Mouse (Mus musculus) embryonic facial prominence, embryonic 12.5 days (tissue): ENCODE measurements around the gene Tacc2. TPM values are rescaled to one million over a fixed set of nuclear protein-coding genes. Genes with fewer than 3 reads are reported as not detected.

Source experiments
- ATAC-seq: fragments of 200-750 bp; cut with Nextera tagmentation; 2 replicates; pipeline ENCODE4 v1.8.0; 2017; ENCODE audit not compliant: insufficient number of reproducible peaks, insufficient read depth, low FRiP score, low TSS enrichment
- H3K27ac ChIP-seq: fragments of 300-500 bp; sonication (generic); 2 replicates; pipeline ENCODE4 v1.5.1; 2016; ENCODE audit warnings: mild to moderate bottlenecking
- H3K27me3 ChIP-seq: fragments of 300-500 bp; sonication (generic); 2 replicates; pipeline ENCODE4 v1.6.1; 2016; ENCODE audit warnings: mild to moderate bottlenecking, moderate library complexity
- H3K36me3 ChIP-seq: fragments of 300-500 bp; sonication (generic); 2 replicates; pipeline ENCODE4 v1.6.1; 2016; ENCODE audit warnings: mild to moderate bottlenecking
- H3K4me1 ChIP-seq: fragments of 300-500 bp; sonication (generic); 2 replicates; pipeline ENCODE4 v1.6.1; 2016
- H3K4me2 ChIP-seq: fragments of 300-500 bp; sonication (generic); replicated peaks from 2 replicates; pipeline ENCODE4 v1.6.1; 2016; ENCODE audit warnings: mild to moderate bottlenecking, moderate library complexity
- H3K4me3 ChIP-seq: fragments of 300-500 bp; sonication (generic); 2 replicates; pipeline ENCODE4 v1.5.1; 2016; ENCODE audit warnings: mild to moderate bottlenecking
- H3K9ac ChIP-seq: fragments of 300-500 bp; sonication (generic); 2 replicates; pipeline ENCODE4 v1.6.1; 2016; ENCODE audit warnings: mild to moderate bottlenecking, moderate library complexity
- H3K9me3 ChIP-seq: fragments of 300-500 bp; sonication (generic); 2 replicates; pipeline ENCODE4 v1.6.1; 2016; ENCODE audit warnings: mild to moderate bottlenecking, moderate library complexity
- WGBS: fragments of 180-500 bp; shearing (Covaris S2); methylation state at CpG from one replicate; pipeline ENCODE4 v1.1.7; 2016; 5-methylcytosine and 5-hydroxymethylcytosine counted together
- polyA plus RNA-seq: library from polyadenylated mRNA; unstranded; fragments of >200 nt; fragmentation: Nextera tagmentation; extraction: Ambion mirVana; gene quantifications from 2 replicates; pipeline ENCODE4 v1.2.1, GENCODE M21; 2016

Gene Tacc2
- polyA plus RNA-seq, 1 experiment from 2014 or later, result 53.2 TPM

- Histone ChIP-seq H3K27me3 (no peaks in the 10 kb centered on the region), H3K9ac (peak overlapping the region; percentile 89), H3K9me3 (no peaks in the 10 kb centered on the region), H3K36me3 (no peaks in the 10 kb centered on the region), H3K4me1 (peaks cover 57% of the 10 kb centered on the region), H3K4me2 (peak overlapping the region; percentile 87), H3K4me3 (peak overlapping the region; percentile 79), H3K27ac (peak overlapping the region; percentile 99)
- WGBS, result 3% methylated on average over 19 of the region's 19 CpGs
- peak; percentile 38; the same call in 1 of the 2 replicates for ATAC-seq
Measured at GRCm38 (mm10) chr7:130692943-130693799, 115.9 kb downstream of the Tacc2 start.

GRCm38 (mm10) chr7:130693800-130694193 lies 116.6 kb downstream of the Tacc2 start:
- H3K9ac ChIP-seq, result peak overlapping the region; percentile 89
- peak overlapping the region; percentile 87 for H3K4me2 ChIP-seq
- no peak for ATAC-seq
- H3K4me3 ChIP-seq, result peak overlapping the region; percentile 79
- peak overlapping the region; percentile 99 for H3K27ac ChIP-seq
- 15% methylated on average over 11 of the region's 11 CpGs for WGBS
- peaks cover 63% of the 10 kb centered on the region for H3K4me1 ChIP-seq
- no peaks in the 10 kb centered on the region for H3K27me3 ChIP-seq
- H3K36me3 ChIP-seq, result no peaks in the 10 kb centered on the region
- no peaks in the 10 kb centered on the region for H3K9me3 ChIP-seq

- no peak overlapping the region for H3K9ac ChIP-seq
- no peaks in the 10 kb centered on the region for H3K27me3 ChIP-seq
- ATAC-seq, result no peak
- peak overlapping the region; percentile 43; the same call in 1 of the 2 replicates for H3K27ac ChIP-seq
- no peaks in the 10 kb centered on the region for H3K9me3 ChIP-seq
- no peak overlapping the region for H3K4me3 ChIP-seq
- H3K36me3 ChIP-seq, result 0 out of 2 replicates have a peak, but pooled peaks cover 10% of the 10 kb centered on the region
- peaks cover 61% of the 10 kb centered on the region for H3K4me1 ChIP-seq
- peak overlapping the region; percentile 22; the same call in 1 of the 2 replicates for H3K4me2 ChIP-seq
- 77% methylated on average over 13 of the region's 13 CpGs for WGBS
Measured at GRCm38 (mm10) chr7:130695669-130696338, 118.6 kb downstream of the Tacc2 start.

GRCm38 (mm10) chr7:130696347-130697234 lies 119.4 kb downstream of the Tacc2 start:
- peaks cover 53% of the 10 kb centered on the region for H3K4me1 ChIP-seq
- ATAC-seq, result no peak
- 82% methylated on average over 16 of the region's 16 CpGs for WGBS

GRCm38 (mm10) chr7:130698480-130698879 lies 121.2 kb downstream of the Tacc2 start:
- Histone ChIP-seq H3K36me3 (0 out of 2 replicates have a peak, but pooled peaks cover 14% of the 10 kb centered on the region), H3K4me1 (peaks cover 48% of the 10 kb centered on the region), H3K27ac (no peak overlapping the region), H3K4me2 (no peak overlapping the region), H3K9me3 (no peaks in the 10 kb centered on the region), H3K27me3 (no peaks in the 10 kb centered on the region), H3K9ac (no peak overlapping the region), H3K4me3 (no peak overlapping the region)
- no peak for ATAC-seq

More at GRCm38 (mm10) chr7:130696347-130697234, 119.4 kb downstream of the Tacc2 start:
- Histone ChIP-seq H3K9me3 (no peaks in the 10 kb centered on the region), H3K27me3 (no peaks in the 10 kb centered on the region), H3K9ac (no peak overlapping the region), H3K4me3 (no peak overlapping the region), H3K27ac (no peak overlapping the region), H3K36me3 (0 out of 2 replicates have a peak, but pooled peaks cover 14% of the 10 kb centered on the region), H3K4me2 (no peak overlapping the region)

GRCm38 (mm10) chr7:130701336-130701735 lies 124.1 kb downstream of the Tacc2 start:
- H3K4me3 ChIP-seq, result no peak overlapping the region
- 83% methylated on average over 1 of the region's 1 CpGs for WGBS
- H3K27me3 ChIP-seq, result no peaks in the 10 kb centered on the region
- 0 out of 2 replicates have a peak, but pooled peaks cover 14% of the 10 kb centered on the region for H3K36me3 ChIP-seq
- ATAC-seq, result no peak
- no peaks in the 10 kb centered on the region for H3K9me3 ChIP-seq
- no peak overlapping the region for H3K4me2 ChIP-seq
- H3K4me1 ChIP-seq, result peaks cover 20% of the 10 kb centered on the region
- H3K9ac ChIP-seq, result no peak overlapping the region
- H3K27ac ChIP-seq, result no peak overlapping the region

- 96% methylated on average over 2 of the region's 2 CpGs for WGBS
- Histone ChIP-seq H3K27me3 (no peaks in the 10 kb centered on the region), H3K4me1 (peaks cover 20% of the 10 kb centered on the region), H3K27ac (no peak overlapping the region), H3K36me3 (0 out of 2 replicates have a peak, but pooled peaks cover 9% of the 10 kb centered on the region), H3K9me3 (no peaks in the 10 kb centered on the region), H3K9ac (no peak overlapping the region), H3K4me2 (no peak overlapping the region), H3K4me3 (no peak overlapping the region)
- no peak for ATAC-seq
Measured at GRCm38 (mm10) chr7:130705230-130705629, 128.0 kb downstream of the Tacc2 start.

GRCm38 (mm10) chr7:130708940-130709339 lies 131.7 kb downstream of the Tacc2 start:
- no peak overlapping the region for H3K4me3 ChIP-seq
- no peaks in the 10 kb centered on the region for H3K36me3 ChIP-seq
- H3K4me2 ChIP-seq, result no peak overlapping the region
- WGBS, result 52% methylated on average over 9 of the region's 9 CpGs
- ATAC-seq, result no peak
- no peak overlapping the region for H3K27ac ChIP-seq
- no peaks in the 10 kb centered on the region for H3K9me3 ChIP-seq
- peaks cover 17% of the 10 kb centered on the region for H3K4me1 ChIP-seq
- H3K9ac ChIP-seq, result no peak overlapping the region
- H3K27me3 ChIP-seq, result no peaks in the 10 kb centered on the region

- no peak for ATAC-seq
- WGBS, result 51% methylated on average over 9 of the region's 9 CpGs
- H3K27ac ChIP-seq, result no peak overlapping the region
Measured at GRCm38 (mm10) chr7:130709372-130710274, 132.4 kb downstream of the Tacc2 start.

GRCm38 (mm10) chr7:130711851-130712250 lies 134.6 kb downstream of the Tacc2 start:
- WGBS, result 91% methylated on average over 7 of the region's 7 CpGs
- no peak for ATAC-seq

More at GRCm38 (mm10) chr7:130709372-130710274, 132.4 kb downstream of the Tacc2 start:
- H3K4me1 ChIP-seq, result peaks cover 17% of the 10 kb centered on the region
- no peak overlapping the region for H3K9ac ChIP-seq
- no peak overlapping the region for H3K4me2 ChIP-seq
- no peaks in the 10 kb centered on the region for H3K27me3 ChIP-seq
- H3K36me3 ChIP-seq, result no peaks in the 10 kb centered on the region
- no peaks in the 10 kb centered on the region for H3K9me3 ChIP-seq
- H3K4me3 ChIP-seq, result no peak overlapping the region

More at GRCm38 (mm10) chr7:130711851-130712250, 134.6 kb downstream of the Tacc2 start:
- Histone ChIP-seq H3K36me3 (peaks cover 8% of the 10 kb centered on the region), H3K4me3 (no peak overlapping the region), H3K9ac (no peak overlapping the region), H3K27me3 (no peaks in the 10 kb centered on the region), H3K27ac (no peak overlapping the region), H3K4me2 (no peak overlapping the region), H3K9me3 (no peaks in the 10 kb centered on the region), H3K4me1 (peaks cover 17% of the 10 kb centered on the region)
